Mouse (Mus musculus) forebrain, embryonic 13.5 days (tissue): ENCODE results near the gene Mboat2. TPM values are rescaled to one million over a fixed set of nuclear protein-coding genes. Genes with fewer than 3 reads are reported as not detected.

Source experiments
- ATAC-seq: fragments of 200-750 bp; cut with Nextera tagmentation; 2 replicates; pipeline ENCODE4 v1.8.0; 2017
- H3K27ac ChIP-seq: fragments of 300-500 bp; sonication (generic); 2 replicates; pipeline ENCODE4 v1.5.1; 2015; ENCODE audit warnings: inconsistent platforms, mild to moderate bottlenecking, moderate library complexity
- H3K27me3 ChIP-seq: fragments of 300-500 bp; sonication (generic); 2 replicates; pipeline ENCODE4 v1.6.1; 2015; ENCODE audit warnings: mild to moderate bottlenecking, inconsistent platforms
- H3K36me3 ChIP-seq: fragments of 300-500 bp; sonication (generic); 2 replicates; pipeline ENCODE4 v1.6.1; 2015; ENCODE audit warnings: mild to moderate bottlenecking, inconsistent platforms; ENCODE audit not compliant: poor library complexity, severe bottlenecking
- H3K4me1 ChIP-seq: fragments of 300-500 bp; sonication (generic); 2 replicates; pipeline ENCODE4 v1.6.1; 2015; ENCODE audit warnings: inconsistent platforms
- H3K4me2 ChIP-seq: fragments of 300-500 bp; sonication (generic); 2 replicates; pipeline ENCODE4 v1.6.1; 2015; ENCODE audit warnings: inconsistent platforms, mild to moderate bottlenecking, moderate library complexity
- H3K4me3 ChIP-seq: fragments of 300-500 bp; sonication (generic); 2 replicates; pipeline ENCODE4 v1.5.1; 2015; ENCODE audit warnings: mild to moderate bottlenecking, inconsistent platforms
- H3K9ac ChIP-seq: fragments of 300-500 bp; sonication (generic); 2 replicates; pipeline ENCODE4 v1.6.1; 2015; ENCODE audit warnings: mild to moderate bottlenecking, inconsistent platforms
- H3K9me3 ChIP-seq: fragments of 300-500 bp; sonication (generic); replicated peaks from 2 replicates; pipeline ENCODE4 v1.6.1; 2016; ENCODE audit warnings: inconsistent platforms
- WGBS: fragments of 180-500 bp; shearing (Covaris S2); methylation state at CpG from one replicate; pipeline ENCODE4 v1.1.7; 2015; 5-methylcytosine and 5-hydroxymethylcytosine counted together
- polyA plus RNA-seq: library from polyadenylated mRNA; unstranded; fragments of >200 nt; fragmentation: Nextera tagmentation; extraction: Ambion mirVana; gene quantifications from 2 replicates; pipeline ENCODE4 v1.2.1, GENCODE M21; 2015

The Mboat2 gene
- polyA plus RNA-seq, 1 experiment from 2014 or later = 61.0 TPM

DNA sequence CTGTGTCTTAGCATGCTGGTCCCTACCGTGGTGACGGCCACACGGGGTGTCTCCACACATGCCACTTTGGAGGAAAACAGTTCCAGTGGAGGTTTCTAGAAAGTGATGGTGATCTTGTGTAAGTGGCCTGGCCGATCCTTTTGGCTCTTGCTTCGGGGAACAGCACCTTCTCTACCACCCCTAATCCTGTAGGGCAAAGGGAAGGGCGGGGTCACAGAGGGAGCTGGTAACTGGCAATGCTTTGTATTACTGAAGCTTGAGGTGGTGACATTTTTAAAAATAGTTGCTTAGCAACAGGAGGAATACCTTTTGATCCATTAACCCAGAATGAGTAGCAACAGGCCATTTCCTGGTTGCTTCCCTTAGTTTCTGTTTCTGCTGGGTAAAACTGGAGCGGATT lies 131.1 kb downstream of the Mboat2 start:
- no peak overlapping the region for H3K4me2 ChIP-seq
- H3K9ac ChIP-seq = no peak overlapping the region
- H3K27ac ChIP-seq = no peak overlapping the region
- H3K36me3 ChIP-seq = peaks cover 34% of the 10 kb centered on the region
- H3K9me3 ChIP-seq = no peaks in the 10 kb centered on the region
- WGBS = 89% methylated on average over 7 of the region's 7 CpGs
- peaks cover 10% of the 10 kb centered on the region; the same call in 1 of the 2 replicates for H3K4me1 ChIP-seq
- no peak for ATAC-seq
- H3K4me3 ChIP-seq = no peak overlapping the region
- no peaks in the 10 kb centered on the region for H3K27me3 ChIP-seq

DNA sequence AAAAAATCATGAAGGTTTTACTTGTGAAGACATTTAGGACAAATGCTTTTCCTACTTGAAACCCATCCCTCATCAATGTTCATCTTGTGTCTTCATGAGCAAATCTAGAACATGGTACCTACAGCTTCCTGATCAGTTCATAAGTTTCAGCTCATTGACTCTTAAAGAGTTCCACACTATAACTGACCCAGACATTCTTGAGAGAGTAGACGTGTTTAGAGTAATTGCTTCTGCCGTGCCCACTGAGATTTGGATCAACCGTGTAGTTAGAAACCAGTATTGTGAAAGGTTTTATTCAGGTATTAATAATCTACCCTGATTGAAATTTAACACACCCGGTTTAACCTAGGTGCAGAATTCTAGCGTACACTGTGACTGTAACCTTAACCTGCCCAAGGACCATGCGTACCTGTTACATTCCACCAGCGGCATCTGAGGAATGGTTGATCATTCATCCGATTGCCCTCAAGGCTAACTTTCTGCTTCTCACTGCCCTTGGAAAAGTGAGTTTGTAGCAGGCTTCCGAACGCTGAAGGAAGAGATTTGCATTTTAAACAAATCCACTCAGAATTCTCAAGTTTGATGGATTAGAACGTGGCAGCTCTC lies 131.8 kb downstream of the Mboat2 start:
- Histone ChIP-seq H3K9ac (no peak overlapping the region), H3K4me3 (no peak overlapping the region), H3K4me2 (no peak overlapping the region), H3K27ac (no peak overlapping the region), H3K9me3 (no peaks in the 10 kb centered on the region), H3K36me3 (peaks cover 30% of the 10 kb centered on the region), H3K27me3 (no peaks in the 10 kb centered on the region), H3K4me1 (peaks cover 10% of the 10 kb centered on the region; the same call in 1 of the 2 replicates)
- ATAC-seq = no peak
- WGBS = 83% methylated on average over 11 of the region's 11 CpGs

DNA sequence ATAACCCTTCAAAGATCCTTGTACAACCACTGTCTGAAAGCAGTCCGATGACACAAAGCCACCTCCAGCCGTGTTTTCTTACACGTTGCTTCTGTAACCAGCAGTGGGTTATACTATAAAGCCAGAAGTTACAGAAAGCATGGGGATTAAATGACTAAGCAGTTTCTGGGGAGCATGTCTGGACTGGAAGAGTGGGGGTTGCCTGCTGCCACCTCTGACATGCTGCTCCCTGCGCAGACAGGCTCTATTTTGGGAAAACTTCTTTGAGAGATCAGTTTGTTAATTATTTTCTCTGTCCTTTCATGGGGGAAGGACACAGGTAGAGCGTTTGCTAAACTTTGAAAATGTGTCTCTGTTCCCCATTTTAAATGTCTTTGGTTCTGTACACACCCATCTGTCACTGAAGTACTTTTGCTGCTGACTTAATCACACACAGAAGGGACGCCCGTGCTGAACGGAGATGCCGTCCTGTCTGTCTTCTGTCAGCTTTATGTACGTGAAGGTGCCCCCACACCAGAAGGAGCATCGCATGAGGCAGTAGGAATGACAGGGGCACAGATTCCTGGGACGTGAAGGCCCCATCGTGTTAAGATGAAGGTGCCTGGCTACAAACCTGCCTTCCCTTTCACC lies 132.8 kb downstream of the Mboat2 start:
- no peak for ATAC-seq
- Histone ChIP-seq H3K4me3 (no peak overlapping the region), H3K4me2 (no peak overlapping the region), H3K27ac (no peak overlapping the region), H3K4me1 (peaks cover 10% of the 10 kb centered on the region; the same call in 1 of the 2 replicates), H3K36me3 (peaks cover 19% of the 10 kb centered on the region), H3K9me3 (no peaks in the 10 kb centered on the region), H3K9ac (no peak overlapping the region), H3K27me3 (no peaks in the 10 kb centered on the region)
- WGBS = 64% methylated on average over 13 of the region's 13 CpGs

GRCm38 (mm10) chr12:24965406-24965805 lies 134.7 kb downstream of the Mboat2 start:
- Histone ChIP-seq H3K27me3 (no peaks in the 10 kb centered on the region), H3K36me3 (peaks cover 5% of the 10 kb centered on the region; the same call in 1 of the 2 replicates), H3K4me1 (peaks cover 10% of the 10 kb centered on the region; the same call in 1 of the 2 replicates), H3K9ac (no peak overlapping the region), H3K27ac (no peak overlapping the region), H3K9me3 (no peaks in the 10 kb centered on the region), H3K4me2 (no peak overlapping the region), H3K4me3 (no peak overlapping the region)
- whole genome bisulfite sequencing = 95% methylated on average over 6 of the region's 6 CpGs
- no peak for ATAC-seq

GRCm38 (mm10) chr12:24966046-24966445 lies 135.4 kb downstream of the Mboat2 start:
- no peaks in the 10 kb centered on the region for H3K9me3 ChIP-seq
- H3K4me2 ChIP-seq = no peak overlapping the region
- no peak overlapping the region for H3K27ac ChIP-seq
- H3K36me3 ChIP-seq = no peaks in the 10 kb centered on the region
- H3K9ac ChIP-seq = no peak overlapping the region
- 86% methylated on average over 2 of the region's 2 CpGs for WGBS
- H3K4me3 ChIP-seq = no peak overlapping the region
- H3K4me1 ChIP-seq = peaks cover 10% of the 10 kb centered on the region; the same call in 1 of the 2 replicates
- no peak for ATAC-seq
- H3K27me3 ChIP-seq = no peaks in the 10 kb centered on the region

DNA sequence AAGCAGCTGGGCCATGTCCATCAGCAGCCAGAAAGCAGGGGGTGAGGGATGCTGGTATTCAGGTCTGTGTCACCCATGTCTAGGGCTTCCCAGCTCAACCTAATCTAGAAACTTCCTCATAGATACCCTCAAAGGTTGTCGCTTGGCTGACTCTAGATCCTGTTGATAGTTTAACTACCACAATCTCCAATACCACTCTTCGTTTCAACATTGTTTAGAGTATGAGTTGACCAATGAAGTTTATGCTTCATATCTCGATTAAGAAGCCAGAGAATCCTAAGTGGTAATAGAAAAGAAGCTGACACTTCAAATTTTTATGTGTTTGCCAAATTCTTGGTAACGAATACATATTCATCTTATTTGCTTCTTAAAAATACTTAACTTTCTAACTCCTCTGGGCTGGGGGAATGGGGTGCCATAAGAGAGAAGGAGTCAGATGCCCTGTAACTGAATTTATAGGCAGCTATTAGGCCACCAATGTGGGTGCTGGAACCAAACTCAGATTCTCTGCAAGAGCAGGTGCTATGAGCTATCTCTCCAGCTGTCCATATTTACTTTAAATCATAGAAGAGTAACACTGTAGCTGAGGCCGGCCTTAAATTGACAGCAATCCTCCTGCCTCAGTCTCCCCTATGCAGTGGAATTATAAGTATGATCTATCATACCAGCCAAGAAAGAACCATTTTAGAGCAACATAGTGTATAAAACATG lies 141.0 kb downstream of the Mboat2 start:
- H3K27ac ChIP-seq = no peak overlapping the region
- no peaks in the 10 kb centered on the region for H3K9me3 ChIP-seq
- H3K4me3 ChIP-seq = no peak overlapping the region
- H3K4me2 ChIP-seq = no peak overlapping the region
- 90% methylated on average over 5 of the region's 5 CpGs for WGBS
- no peaks in the 10 kb centered on the region for H3K36me3 ChIP-seq
- no peak overlapping the region for H3K9ac ChIP-seq
- ATAC-seq = no peak
- H3K27me3 ChIP-seq = no peaks in the 10 kb centered on the region
- H3K4me1 ChIP-seq = peaks cover 6% of the 10 kb centered on the region

- no peak overlapping the region for H3K9ac ChIP-seq
- H3K4me1 ChIP-seq = peaks cover 14% of the 10 kb centered on the region
- no peak overlapping the region for H3K4me3 ChIP-seq
- WGBS = 75% methylated on average over 8 of the region's 8 CpGs
- H3K27ac ChIP-seq = no peak overlapping the region
- no peaks in the 10 kb centered on the region for H3K36me3 ChIP-seq
- no peaks in the 10 kb centered on the region for H3K27me3 ChIP-seq
- H3K4me2 ChIP-seq = no peak overlapping the region
- no peaks in the 10 kb centered on the region for H3K9me3 ChIP-seq
- no peak for ATAC-seq
Observed at GRCm38 (mm10) chr12:24972371-24973350, 142.0 kb downstream of the Mboat2 start.

- Histone ChIP-seq H3K4me3 (no peak overlapping the region), H3K4me1 (peaks cover 14% of the 10 kb centered on the region), H3K9me3 (no peaks in the 10 kb centered on the region), H3K27ac (no peak overlapping the region), H3K36me3 (no peaks in the 10 kb centered on the region), H3K4me2 (no peak overlapping the region), H3K9ac (no peak overlapping the region), H3K27me3 (no peaks in the 10 kb centered on the region)
- ATAC-seq = no peak
- WGBS = 78% methylated on average over 5 of the region's 5 CpGs
Observed at GRCm38 (mm10) chr12:24973586-24973985, 142.9 kb downstream of the Mboat2 start.

- 17% methylated on average over 29 of the region's 29 CpGs for WGBS
- Histone ChIP-seq H3K9me3 (no peaks in the 10 kb centered on the region), H3K4me1 (peaks cover 14% of the 10 kb centered on the region), H3K27me3 (no peaks in the 10 kb centered on the region), H3K27ac (peak within 1 kb of the TSS; percentile 93), H3K9ac (peak within 1 kb of the TSS; percentile 87), H3K4me3 (peak within 1 kb of the TSS; percentile 83), H3K36me3 (no peaks in the 10 kb centered on the region), H3K4me2 (peak within 1 kb of the TSS; percentile 60)
- ATAC-seq = peak; percentile 95
Observed at GRCm38 (mm10) chr12:24974446-24975114, 143.9 kb downstream of the Mboat2 start, which contains the start of gene Kidins220. TSS of gene Kidins220 (plus strand) at chr12:24974925.

DNA sequence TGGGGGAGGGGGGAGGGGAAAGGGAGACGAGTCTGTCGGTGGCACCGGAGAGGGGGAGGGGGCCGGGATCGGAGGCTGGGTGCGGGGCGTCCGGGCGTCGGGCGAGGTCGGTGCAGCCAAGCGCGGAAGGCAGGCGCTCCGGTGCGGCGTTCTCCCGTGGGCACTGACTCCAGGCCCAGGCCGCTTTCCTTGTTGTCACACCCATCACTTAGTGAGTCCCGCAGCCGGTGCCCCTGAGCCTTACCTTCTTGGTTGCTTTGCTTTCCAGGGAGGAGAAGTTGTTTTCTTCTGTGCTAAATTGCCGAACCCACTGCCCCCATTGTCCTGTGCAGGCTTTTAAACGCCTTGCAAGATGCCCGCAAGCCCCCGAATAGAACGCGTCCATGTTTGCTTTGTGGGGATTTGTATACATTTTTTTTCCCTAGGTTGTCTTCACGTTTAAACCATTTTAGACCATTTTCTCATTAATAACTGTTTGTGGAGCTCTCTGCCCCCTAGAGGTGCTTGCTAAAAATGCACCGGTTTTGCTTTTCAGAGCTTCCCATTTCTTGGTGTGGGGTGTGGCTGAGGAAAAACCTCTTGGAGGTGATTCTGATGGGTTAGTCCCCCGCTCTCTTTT lies 144.5 kb downstream of the Mboat2 start:
- Histone ChIP-seq H3K4me2 (peak overlapping the region; percentile 60), H3K4me1 (peaks cover 14% of the 10 kb centered on the region), H3K4me3 (peak overlapping the region; percentile 83), H3K27me3 (no peaks in the 10 kb centered on the region), H3K9ac (peak overlapping the region; percentile 87), H3K27ac (peak overlapping the region; percentile 93), H3K36me3 (no peaks in the 10 kb centered on the region), H3K9me3 (no peaks in the 10 kb centered on the region)
- ATAC-seq = peak; percentile 77
- WGBS = under 1% methylated on average over 29 of the region's 31 CpGs

- no peak for ATAC-seq
- no peak overlapping the region for H3K27ac ChIP-seq
Observed at GRCm38 (mm10) chr12:24985226-24985625, 154.5 kb downstream of the Mboat2 start.

More at GRCm38 (mm10) chr12:24985226-24985625, 154.5 kb downstream of the Mboat2 start:
- Histone ChIP-seq H3K27me3 (no peaks in the 10 kb centered on the region), H3K36me3 (peaks cover 52% of the 10 kb centered on the region), H3K4me3 (no peak overlapping the region), H3K4me2 (no peak overlapping the region), H3K9me3 (no peaks in the 10 kb centered on the region), H3K4me1 (0 out of 2 replicates have a peak, but pooled peaks cover 3% of the 10 kb centered on the region), H3K9ac (no peak overlapping the region)
- 88% methylated on average over 5 of the region's 5 CpGs for WGBS
